Mouse (Mus musculus): ENCODE data around the gene Als2cl.

Gene Als2cl

DNA sequence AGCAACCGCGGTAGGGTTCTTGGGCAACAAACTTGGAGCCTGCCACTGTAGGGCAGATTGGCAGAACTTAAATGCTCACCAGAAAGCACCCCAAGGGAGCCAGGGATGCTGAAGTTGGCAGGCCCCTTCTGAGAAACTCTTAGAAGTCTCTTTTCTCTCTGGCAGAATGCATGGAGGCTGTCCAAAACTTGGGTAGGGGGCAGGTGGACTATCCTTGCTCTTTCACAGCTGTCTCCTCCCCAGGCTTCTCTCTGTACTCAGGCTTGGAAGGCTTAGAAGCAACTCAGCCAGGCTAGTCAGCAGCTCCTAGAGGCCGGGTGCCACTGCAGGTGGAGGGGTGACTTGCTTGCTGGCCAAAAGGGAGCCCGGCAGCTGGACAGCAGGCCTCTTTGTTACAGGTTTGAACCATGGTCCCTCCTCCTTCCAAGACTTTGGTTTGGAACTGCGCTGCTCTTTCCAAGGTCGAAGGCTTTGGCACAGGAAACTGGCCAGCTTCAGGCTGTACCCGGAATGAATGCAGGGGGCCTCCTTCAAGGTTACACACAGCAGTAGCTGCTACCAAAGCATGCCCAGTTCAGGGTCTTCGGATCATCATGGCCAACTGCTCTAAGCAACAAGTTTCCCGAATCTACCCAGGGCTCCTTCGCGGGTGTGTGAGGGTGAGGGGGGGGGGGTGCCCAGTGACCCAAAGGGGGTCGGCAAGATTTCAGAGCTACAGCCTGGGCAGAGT is at the start of gene Als2cl:
Gene Als2cl (plus strand): TSS at position 680 of the 730 bp plus-strand sequence.
- no peak for DNase-seq

DNA sequence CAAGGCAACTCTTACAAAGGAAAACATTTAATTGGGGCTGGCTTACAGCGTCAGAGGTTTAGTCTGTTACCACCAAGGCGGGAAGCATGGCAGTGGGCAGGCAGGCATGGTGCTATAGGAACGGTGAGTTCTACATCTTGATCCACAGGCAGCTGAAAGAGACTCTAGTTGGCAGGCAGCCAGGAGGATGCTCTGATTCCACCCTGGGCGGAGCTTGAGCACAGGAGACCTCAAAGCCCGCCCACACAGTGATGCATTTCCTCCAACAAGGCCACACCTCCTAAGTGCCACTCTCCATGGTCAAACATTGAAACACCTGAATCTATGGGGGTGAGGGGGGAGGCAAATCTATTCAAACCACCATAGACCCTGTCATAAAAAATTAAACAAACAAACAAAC is 46.6 kb upstream of the Als2cl start:
- DNase-seq, result no peak

GRCm38 (mm10) chr9:110834411-110834810 is 45.3 kb upstream of the Als2cl start, which contains the start of gene Prss45:
Gene Prss45 (plus strand): TSS chr9:110834588.
- no peak for DNase-seq

- no peak for DNase-seq
Measured at GRCm38 (mm10) chr9:110834961-110835360, 44.7 kb upstream of the Als2cl start.

- no peak for DNase-seq
Measured at GRCm38 (mm10) chr9:110836112-110836511, 43.6 kb upstream of the Als2cl start.

GRCm38 (mm10) chr9:110840905-110841304 is 38.8 kb upstream of the Als2cl start:
- no peak for DNase-seq

GRCm38 (mm10) chr9:110841438-110841837 is 38.2 kb upstream of the Als2cl start:
- DNase-seq, result no peak

GRCm38 (mm10) chr9:110844206-110844605 is 35.5 kb upstream of the Als2cl start, which contains the start of gene Prss46:
Gene Prss46 (plus strand): TSS chr9:110844506.
- DNase-seq, result no peak

GRCm38 (mm10) chr9:110849162-110849561 is 30.5 kb upstream of the Als2cl start:
- DNase-seq, result no peak

DNA sequence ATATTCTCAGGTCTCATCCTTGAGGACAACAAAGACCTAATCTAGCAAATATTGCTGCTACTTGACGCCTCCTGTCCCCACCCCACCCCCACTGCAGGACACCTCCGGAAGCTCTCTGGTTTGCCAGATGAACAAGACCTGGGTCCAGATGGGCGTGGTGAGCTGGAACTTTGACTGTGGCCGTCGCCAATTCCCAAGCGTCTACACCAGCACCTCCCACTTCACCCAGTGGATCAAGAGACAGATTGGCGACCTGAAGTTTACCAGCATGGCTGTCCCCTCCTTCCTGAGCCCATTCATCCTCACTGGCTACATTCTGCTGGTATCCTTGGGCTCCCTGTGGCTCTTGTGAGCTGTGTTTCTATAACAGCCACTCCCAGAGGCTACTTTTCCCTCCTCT is 23.8 kb upstream of the Als2cl start:
- DNase-seq, result no peak

GRCm38 (mm10) chr9:110856920-110857319 is 22.8 kb upstream of the Als2cl start:
- no peak for DNase-seq

DNA sequence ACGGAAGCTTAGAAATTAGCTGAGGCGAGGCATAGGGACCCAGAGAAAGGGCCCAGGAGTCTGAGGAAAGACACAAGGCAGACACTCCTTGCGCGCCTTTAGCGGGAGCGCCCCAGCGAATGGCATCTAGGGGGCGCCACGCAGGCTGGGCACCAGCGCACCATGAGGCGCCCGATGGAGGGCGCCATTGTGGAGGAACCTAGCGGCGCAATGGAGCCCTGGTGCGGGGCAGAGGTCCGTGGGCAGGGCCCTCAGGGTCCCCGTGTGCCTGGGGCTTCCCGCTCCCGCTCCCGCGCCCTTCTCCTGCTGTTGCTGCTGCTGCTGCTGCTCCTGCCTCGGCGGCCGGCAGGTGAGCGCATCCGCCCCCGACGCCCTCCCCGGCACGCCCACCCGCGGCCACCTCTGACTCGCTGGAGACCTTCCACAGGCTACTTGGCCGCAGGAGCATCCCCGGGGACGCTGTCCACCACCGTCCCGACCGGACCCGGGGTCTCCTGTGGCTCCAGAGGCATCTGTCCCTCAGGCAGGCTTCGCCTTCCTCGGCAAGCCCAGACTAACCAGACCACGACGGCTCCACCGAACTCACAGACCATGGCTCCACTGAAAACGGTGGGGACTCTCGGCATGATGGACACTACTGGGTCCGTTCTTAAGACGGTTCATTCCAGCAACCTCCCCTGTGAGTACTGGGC is 21.7 kb upstream of the Als2cl start, which contains the start of gene Prss50:
Gene Prss50 (plus strand): TSS at position 187 of the 692 bp plus-strand sequence.
- no peak for DNase-seq

- DNase-seq, result no peak
Measured at GRCm38 (mm10) chr9:110858523-110858922, 21.1 kb upstream of the Als2cl start.

- DNase-seq, result no peak
Measured at GRCm38 (mm10) chr9:110858967-110859596, 20.6 kb upstream of the Als2cl start.

DNA sequence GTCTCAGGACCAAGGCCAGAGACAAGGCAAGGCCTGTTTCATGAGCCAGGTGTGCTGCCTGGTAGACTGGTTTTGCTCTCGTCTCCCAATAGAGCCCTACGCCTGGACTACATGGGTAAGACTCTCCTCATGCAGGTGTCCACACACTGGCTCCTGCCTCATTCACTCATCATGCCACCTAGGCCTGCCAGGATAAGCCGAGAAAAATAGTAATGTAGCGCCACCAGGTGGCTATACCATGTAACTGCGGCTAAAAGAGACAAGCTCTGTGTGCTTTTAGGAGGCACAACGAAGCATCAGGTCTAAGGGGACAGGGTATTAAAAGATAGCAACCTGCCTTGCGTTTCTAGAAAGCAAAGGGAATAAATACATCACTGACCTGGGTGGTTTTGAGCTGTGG is 8.6 kb upstream of the Als2cl start:
- peak; percentile 58 to 74 for DNase-seq

- DNase-seq, result peak in 1 of 2 experiments; percentile 37
Measured at GRCm38 (mm10) chr9:110873681-110874659, 5.7 kb upstream of the Als2cl start.

DNA sequence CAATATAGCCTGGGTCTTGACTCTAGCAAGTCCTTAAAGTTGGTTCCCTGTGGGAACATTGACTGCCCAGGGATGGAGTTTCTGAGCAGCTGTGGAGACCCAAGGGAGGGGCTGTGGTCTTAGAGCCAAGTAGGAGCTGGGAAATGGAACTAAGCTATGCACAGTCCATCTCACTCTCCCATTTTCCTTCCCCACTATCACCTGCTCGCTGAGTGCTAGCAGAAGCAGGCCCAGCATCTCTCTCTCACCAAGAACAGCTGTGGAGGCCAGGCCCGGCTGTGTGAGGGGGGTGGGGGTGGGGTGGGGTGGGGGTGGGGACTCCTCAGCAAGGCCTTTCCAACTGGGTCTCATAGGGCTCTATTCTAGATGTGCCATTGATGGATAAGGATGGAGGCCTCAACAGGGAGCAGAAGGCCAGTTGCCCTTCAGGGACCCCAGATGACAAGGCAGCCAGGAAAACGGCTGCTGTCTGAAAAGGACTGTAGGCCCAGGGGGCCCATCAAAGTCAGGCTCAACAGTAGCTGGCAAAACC is 4.9 kb upstream of the Als2cl start:
- DNase-seq, result no peak

DNA sequence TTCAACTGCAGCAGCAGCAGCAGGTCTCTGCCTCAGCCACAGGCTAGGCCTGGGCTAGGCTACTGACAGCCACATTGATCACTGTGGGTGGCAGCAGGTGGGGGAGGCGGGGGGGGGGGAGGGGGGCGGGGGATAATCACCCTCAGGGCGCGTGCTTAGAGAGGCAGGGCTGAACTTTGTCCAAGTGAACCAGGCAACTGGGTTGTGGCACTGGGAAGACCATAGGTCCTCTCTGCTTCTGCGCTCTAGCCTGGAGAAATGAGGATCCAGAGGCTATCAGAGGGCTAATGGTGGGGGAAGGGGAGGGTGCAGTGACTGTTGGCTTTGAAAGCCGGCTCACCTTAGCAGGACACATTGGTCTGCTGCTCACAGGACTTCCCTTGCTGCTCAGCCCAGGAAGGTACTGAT is 4.4 kb upstream of the Als2cl start:
- no peak for DNase-seq

- no peak for DNase-seq
Measured at GRCm38 (mm10) chr9:110877353-110877752, 2.3 kb upstream of the Als2cl start.

DNA sequence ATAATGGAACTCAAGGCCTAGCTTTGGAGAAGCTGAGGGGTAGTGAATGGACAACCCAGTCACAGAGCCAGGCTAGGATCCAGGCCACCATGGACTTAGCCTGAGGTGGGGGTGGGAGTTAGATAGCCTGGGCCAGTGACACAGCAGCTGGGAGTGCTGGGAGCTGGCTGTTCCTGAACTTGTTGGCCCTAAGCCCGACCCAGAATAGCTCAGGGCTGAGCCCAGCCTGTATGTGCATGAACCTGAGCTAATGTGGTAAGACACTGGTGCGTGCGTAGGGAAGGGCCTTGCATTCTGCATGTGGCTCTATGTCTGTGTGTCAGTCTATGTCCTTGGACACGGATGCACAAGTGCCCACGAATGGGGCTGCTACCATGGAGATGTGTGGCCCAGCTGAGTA is 1.8 kb upstream of the Als2cl start:
- DNase-seq, result peak in 1 of 2 experiments; percentile 38

- DNase-seq, result peak; percentile 25 to 50
Measured at GRCm38 (mm10) chr9:110879998-110880561, 410 bp downstream of the Als2cl start, which contains the start of gene Tmie. Gene Tmie (minus strand): TSS chr9:110880113.

DNA sequence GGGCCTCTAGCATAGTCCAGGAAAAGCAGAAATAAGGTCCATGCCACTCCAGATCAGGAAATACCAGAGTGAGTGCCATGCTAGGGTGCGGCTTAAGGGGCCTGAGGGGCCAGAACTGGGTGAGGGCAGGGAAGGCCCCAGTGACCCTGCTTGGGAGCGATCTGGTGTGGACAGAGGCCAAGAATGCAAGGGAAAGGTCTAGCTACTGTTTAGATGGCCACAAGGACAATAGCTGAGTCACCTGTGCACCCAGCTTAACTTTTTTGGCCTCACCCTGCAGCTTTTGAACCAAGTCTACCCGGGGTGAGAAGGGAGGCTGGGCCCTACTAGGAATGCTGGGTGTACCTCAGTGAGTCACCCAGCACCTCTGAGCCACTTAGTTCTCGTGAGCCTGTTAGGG is 1.1 kb downstream of the Als2cl start:
- DNase-seq, result no peak

Data from cerebellum, postnatal 25 days (tissue).